Mouse (Mus musculus): ENCODE results near the gene Gdpd3.
"Not testable (repeated sequence)": the region's sequence is repeated elsewhere in the genome, so short reads cannot be mapped to it uniquely, and the experiment has no call there.

Gene Gdpd3

DNA sequence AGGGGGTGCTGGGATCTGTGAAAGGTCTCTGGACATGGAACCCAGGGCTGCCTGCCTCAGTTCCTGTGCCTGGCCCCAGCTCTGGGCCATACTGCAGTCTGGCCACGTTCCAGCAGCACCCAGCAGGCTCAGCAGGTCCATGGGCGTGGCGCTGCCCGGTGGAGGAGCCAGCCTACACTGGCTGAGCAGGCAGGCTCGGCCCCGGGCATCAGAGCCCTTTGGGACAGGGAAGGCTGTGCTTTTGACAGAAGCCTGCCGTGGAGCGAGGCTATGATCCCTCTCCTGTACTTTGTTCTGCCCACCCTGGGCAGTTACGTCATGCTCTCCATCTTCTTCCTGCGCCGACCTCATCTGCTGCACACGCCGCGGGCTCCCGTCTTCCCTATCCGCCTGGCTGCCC lies at the start of gene Gdpd3:
Gdpd3 (plus strand) TSS at position 134 of the 400 bp plus-strand sequence.
- DNase-seq = peak; percentile 78

- no peak for DNase-seq
Observed at GRCm38 (mm10) chr7:126717566-126717965, 48.6 kb upstream of the Gdpd3 start.

DNA sequence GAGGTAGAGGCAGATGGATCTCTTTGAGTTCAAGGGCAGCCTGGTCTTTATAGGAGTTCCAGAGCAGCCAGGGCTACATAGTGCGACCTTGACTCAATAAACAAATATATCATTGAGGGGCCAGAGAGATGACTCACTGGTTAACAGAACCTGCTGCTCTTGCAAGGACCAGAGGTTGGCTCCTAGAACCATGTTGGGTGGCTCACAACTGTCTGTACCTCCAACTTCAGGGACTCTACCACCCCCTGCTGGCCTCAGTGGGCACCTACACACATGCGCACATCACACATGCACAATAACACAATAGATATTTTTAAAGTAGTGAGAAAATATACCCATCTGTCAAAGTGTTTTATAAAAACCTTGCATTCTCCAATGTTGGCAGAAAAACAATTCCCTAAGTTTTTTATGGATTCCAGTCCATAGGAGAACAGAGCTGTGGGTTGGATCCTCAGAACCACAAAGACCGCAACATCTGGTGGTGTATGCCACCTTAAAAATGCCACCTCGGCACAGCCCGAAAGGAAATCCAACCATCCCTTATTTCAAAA lies 47.3 kb upstream of the Gdpd3 start:
- no peak for DNase-seq

DNA sequence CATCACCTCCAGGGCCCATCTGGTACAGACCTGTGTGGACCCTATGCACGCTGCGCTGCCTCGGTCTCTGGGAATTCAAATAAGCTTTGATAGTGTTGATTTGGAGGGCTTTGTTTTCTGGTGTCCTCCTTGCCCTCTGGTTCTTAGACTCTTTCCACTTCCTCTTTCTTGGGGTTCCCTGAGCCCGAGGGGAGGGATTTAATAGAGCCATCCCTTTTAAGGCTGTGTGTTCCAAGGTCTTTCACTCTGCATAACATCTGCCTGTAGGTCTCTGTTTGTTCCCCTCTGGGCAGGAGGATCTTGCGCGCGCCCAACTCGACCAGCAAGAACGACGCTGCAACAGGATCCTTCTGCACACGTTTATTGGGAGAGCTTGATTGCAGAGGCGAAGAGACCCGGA lies 44.5 kb upstream of the Gdpd3 start:
- DNase-seq = no peak

- no peak for DNase-seq
Observed at GRCm38 (mm10) chr7:126725077-126725476, 41.1 kb upstream of the Gdpd3 start.

DNA sequence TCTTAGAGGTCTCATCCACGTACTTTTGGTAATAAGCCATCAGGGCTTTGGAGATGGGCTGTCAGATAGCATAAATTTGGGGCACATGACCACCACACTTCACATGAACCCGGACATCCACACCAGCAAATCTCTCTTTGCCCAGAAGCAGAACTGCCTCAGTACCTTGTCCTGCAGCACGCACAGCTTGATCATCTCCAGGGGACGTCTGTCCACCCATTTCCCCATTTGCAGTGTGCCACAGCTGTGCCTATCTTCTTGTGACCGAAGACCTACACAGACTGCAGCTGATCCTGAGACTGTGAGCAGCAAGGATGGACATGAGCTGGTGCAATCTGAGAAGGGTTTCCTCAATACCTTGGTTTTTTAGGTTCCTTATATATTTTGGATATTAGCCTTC lies 40.5 kb upstream of the Gdpd3 start:
- DNase-seq = no peak

DNA sequence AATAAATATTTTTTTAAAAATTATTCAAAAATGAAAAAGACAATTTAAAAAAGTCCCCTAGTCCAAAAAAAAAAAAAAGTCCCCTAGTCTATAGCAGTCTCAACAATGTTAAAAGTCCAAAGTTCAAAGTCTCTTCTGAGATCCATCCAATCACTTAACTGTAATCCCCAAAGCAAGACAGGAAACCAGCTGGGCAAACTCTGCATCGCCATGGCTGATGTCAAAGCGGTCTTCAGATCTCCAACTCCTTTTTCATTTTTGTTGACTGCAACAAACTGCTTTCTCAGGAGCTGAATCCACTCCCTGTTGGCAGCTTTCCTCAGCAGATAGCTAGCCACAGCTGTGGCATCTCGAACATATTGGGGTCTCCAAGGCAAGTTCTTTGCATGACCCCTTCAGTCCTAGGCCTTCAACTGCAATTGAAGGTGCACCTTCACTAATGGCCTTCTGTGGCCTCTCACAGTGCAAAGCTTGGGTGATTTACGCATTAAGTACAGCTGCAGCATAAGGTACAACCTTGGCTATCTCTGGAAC lies 35.8 kb upstream of the Gdpd3 start:
- DNase-seq = not testable (repeated sequence)

DNA sequence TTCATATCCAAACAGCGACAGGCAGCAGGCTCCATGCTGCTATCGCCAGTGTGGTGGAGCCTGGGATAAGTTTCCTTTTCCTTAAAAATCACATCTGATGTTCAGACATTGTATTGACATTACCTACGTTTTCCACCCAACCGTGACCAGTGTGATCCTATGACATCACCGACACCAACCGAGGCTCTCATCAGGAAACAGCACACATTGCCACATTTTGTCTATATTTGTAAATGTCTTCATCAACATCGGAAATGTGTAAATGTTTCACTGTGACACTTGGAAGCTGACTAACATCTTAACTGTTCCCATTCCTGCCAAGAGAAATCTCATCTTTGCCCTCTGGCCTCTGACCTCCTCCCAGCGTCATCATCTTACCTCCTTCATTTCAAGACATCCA lies 30.0 kb upstream of the Gdpd3 start:
- DNase-seq = no peak

DNA sequence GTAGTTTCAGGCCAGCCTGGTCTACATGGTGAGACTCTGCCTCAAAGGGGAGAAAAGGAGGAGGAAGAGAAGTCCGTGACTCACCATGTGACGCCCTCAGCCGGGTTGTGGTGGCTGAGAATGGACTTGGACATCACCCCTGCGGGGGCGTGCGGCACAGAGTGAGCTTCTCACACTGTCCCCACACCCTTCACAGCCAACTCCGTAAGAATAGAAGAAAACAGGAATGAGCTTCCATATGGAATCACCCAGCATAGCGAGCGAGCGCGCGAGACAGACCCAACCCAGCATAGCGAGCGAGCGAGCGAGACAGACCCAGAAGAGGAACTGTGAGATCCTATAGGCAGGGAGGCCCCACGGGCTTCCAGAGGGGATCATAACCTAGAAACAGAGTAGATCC lies 26.6 kb upstream of the Gdpd3 start:
- DNase-seq = no peak

DNA sequence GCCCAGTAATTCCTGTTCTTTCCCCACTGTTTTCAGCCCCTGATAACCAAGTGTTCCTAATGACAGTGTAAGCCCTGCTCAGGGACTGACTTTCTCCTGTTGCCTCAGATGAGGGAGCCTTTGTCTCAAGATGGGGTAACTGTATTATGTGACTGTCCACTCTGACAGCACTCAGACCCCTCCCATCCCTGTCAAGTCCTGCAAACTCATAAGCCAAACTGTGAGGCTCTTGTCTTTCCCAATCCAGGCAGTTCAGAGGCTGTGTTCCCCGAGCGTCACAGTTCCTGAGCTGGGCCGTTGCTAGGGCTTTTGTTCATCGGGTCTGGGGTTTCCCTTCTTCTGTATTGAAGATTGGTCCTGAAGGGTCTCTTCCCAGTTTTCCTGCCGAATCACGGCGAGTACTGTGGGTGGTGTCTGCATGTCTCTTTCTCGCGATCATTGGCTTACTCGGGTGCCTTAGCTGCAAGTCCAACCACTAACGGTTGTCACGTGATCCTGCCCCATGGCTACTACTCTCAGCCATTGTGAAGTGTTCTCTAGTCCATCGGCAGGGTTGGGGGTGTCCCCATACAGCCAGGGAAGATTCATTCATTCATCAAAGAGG lies 25.9 kb upstream of the Gdpd3 start:
- DNase-seq = no peak

DNA sequence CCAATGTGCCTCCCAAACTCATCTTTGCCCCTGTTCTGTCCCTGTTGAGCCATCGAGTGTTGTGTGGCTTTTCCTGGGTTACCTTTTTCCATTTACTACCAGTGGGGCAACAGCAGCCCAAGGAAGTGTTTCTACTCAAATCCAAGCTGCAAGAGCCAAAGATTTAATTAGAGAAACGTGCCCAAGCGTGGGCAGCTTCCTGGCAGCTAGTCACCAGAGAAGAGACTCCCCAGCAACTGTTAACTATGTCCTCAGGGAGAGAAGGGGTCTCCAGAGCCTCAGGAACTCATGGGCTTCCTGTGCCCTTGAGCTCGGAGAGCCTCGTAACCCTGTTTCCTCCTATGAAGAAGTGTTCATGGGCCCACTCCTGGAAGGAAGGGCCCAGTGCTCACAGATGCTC lies 25.2 kb upstream of the Gdpd3 start:
- no peak for DNase-seq

DNA sequence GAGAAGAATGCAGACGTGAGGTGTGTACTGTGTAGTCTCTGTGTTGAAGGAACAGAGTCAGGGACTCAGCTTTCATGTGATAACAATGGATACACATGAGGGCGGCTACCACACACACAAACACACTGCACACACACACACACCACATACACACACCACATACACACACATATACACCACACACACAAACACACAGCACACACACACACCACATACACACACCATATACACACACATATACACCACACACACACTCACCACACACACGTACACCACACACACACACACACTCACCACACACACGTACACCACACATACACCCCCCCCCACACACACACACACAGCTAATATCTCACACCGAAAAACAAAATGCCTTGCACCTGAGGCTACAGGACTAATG lies 24.7 kb upstream of the Gdpd3 start:
- no peak for DNase-seq

- no peak for DNase-seq
Observed at GRCm38 (mm10) chr7:126741964-126742482, 24.1 kb upstream of the Gdpd3 start.

DNA sequence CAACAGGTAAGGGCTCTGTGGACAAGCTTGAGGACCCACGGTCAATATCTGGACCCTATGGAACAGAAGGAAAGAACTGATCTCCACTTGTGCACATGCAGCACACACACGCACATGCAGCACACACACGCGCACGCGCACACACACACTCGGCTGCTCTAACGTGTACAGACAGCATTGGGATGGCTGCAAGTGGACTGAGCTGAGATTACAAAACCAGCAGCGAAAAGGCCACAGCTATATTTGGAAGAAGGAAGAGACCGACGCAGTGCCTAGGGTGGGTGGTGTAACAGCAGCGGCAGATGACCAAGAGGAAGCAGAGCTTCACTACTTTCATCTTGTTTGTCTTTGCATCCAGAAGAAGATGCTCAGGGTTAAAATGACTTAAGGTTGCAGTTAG lies 20.1 kb upstream of the Gdpd3 start:
- no peak for DNase-seq

- DNase-seq = no peak
Observed at GRCm38 (mm10) chr7:126746798-126747197, 19.3 kb upstream of the Gdpd3 start.

DNA sequence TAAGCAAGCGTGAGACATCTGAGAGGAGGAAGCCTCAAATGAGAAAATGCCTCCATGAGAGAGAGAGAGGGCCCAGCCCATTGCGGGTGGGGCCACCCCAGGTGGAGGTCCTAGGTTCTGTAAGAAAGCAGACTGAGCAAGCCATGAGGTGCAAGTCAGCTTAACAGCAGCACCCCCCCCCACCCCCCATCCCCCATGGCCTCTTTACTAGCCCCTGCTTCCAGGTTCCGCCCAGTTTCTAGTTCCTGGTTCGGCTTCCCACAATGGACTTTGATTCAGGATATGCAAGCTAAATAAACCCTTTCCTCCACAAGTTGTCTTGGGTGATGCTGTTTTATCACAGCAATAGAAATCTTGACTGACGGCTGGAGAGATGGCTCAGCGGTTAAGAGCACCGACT lies 17.3 kb upstream of the Gdpd3 start:
- DNase-seq = no peak

DNA sequence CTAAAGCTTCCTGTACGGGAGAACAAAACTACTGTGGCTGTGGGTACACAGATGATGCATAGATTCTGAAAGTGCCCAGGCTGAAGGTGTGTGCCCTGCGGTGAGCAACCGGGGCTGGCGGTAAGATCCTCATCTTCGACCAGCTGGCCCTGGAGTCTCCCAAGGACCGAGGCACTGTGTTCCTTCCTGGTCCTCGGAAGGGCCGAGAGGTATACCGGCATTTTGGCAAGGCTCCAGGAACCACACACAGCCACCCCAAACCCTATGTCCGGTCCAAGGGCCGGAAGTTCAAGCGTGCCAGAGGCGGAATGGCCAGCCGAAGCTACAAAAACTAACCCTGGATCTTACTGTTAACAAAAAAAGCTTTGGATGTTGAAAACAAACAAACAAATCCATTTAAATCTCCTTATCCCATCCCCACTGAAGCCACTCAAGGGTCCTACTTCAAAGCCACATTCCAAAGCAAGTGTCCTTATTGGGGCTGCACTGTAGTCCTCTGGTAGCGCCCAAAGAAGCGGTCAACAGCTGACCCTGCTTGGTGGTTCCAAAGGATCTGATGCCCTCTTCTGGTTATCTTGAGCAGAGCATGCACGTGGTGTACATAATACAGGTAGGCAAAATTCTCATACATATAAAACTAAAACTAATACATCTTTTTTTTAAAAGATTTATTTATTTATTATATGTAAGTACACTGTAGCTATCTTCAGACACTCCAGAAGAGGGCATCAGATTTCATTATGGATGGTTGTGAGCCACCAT lies 16.4 kb upstream of the Gdpd3 start:
- DNase-seq = no peak

- DNase-seq = peak; percentile 89
Observed at GRCm38 (mm10) chr7:126754866-126755265, 11.3 kb upstream of the Gdpd3 start.

GRCm38 (mm10) chr7:126758539-126758938 lies 7.6 kb upstream of the Gdpd3 start:
- no peak for DNase-seq

DNA sequence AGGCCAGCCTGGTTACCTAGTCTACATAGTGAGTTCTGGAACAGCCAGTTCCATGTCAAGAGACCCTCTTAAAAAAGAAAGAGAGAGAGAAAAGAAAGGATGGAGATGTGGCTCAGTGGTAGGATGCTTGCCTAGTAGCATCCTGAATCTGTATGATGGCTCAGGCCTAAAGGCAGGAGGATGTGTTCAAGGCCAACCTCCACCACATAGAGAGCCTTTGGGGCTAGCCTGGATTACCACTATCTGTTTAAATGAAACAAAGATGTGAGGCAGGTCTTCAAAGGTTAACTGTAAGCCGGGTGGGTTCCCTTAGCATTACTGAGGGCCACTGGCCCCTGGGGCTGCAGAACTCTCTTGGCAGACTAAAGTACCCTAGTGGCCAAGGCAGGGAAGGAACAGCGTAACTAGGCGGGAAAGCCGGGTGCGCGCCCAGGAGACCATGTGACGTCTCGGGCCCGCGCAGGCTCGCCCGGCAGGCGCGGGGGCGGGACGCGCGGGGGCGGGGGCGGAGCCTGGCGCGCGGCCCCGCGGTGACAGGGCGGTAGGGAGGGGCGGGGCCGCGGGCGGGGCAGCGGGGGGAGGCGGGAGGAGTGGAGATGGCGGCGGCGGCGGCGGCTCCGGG lies 7.0 kb upstream of the Gdpd3 start, which contains the start of gene Mapk3:
Mapk3 (plus strand) TSS at position 552 of the 622 bp plus-strand sequence.
- DNase-seq = peak; percentile 95

DNA sequence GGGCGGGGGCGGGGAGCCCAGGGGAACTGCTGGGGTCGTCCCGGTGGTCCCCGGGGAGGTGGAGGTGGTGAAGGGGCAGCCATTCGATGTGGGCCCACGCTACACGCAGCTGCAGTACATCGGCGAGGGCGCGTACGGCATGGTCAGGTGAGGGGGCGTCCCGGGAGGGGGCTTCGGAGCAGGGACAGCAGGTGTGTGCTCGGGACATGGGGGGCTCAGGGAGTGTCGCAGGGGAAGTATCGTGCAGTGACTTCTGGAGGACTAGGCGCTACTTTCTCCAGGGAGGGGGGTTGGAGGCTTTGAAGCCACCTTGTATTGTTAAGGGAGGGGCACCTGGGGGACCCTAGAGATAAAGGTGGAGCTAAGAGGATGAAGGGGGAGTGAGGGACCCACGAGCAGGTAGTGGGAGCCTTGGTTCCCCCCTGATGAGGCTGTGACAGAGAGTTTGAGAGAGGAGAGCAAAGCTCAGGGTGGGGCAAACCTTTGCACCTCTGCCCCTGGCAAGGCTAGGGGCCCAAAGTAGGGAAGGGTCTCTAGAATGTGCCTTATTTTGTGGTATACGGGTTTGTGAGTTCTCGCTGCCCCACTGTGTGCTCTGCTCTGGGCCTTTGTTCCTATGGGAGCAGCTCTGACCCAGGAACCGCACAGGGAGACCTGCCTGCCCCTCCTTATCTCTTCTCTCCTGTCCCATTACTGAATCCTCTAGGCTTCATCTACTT lies 6.3 kb upstream of the Gdpd3 start:
- DNase-seq = no peak

DNA sequence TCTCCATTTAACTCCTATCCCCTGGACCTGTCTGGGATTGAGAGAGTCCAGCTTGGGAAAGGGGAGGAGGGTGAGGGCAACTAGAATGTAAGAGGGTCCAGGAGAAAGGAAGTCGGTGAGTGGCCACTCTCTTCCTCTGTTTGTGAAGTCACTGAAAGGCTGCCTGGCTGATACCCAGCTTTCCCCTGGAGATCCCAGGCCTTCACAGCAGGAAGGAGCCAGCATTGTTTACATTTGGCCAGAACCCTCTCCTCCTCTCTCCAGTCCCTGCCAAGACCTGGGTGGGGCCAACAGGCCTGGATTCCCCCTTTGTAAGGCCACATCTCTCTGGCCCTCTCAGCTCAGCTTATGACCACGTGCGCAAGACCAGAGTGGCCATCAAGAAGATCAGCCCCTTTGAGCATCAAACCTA lies 5.7 kb upstream of the Gdpd3 start:
- peak; percentile 85 for DNase-seq

DNA sequence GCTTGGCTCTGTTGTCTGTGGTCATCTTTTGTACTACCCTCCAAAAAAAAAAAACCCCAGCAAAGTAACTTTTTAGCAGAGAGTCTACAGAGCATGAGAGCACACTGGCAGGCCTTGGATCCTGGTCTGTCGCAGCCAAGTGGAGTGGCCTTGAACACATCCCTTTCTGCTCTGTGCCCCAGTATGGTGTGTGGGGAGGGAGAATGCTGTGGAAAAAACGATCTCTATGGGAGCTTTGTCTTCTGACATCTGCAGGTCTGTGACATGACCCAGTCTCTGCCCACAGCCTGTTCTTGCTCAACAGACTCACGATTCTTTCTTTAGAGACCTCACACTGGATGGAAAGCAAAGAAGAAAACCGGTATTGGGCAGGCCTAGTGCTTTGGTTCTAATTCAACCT lies 5.2 kb upstream of the Gdpd3 start:
- no peak for DNase-seq

Data from kidney, postnatal 14 days (tissue).